In genomic region chr11:102632725-102633124, GRCm38 (mm10) we compare ENCODE assay signal across 11 mouse cellular contexts. TPM values are rescaled to one million over a fixed set of nuclear protein-coding genes. Genes with fewer than 3 reads are reported as not detected.
DNase-seq lines count a peak whose midpoint lies in the region; ATAC-seq lines count a peak whose summit lies in the region.
"Had no signal": no experiment of that assay in that cellular context is flagged by ENCODE, and none has a peak within 500 bp of the region (broad histone marks: within the 10 kb centered on the region; RNA-seq: fewer than 3 reads in every experiment).

No protein-coding gene starts in this region.

- no peak for ATAC-seq in neural tube, embryonic 11.5 days (ENCODE audit: insufficient read depth, low FRiP score, low TSS enrichment)
- no peak for ATAC-seq in hindbrain, embryonic 11.5 days (ENCODE audit: low FRiP score)
- no peak for ATAC-seq in liver, embryonic 16.5 days (ENCODE audit: low read depth)

- no peaks in the 10 kb centered on the region for H3K36me3 ChIP-seq in neural tube, embryonic 11.5 days (ENCODE audit: control insufficient read depth, insufficient read depth, low read length)
- H3K36me3 ChIP-seq in hindbrain, embryonic 11.5 days (ENCODE audit: control insufficient read depth, insufficient read depth, low read length) = no peaks in the 10 kb centered on the region
- no peaks in the 10 kb centered on the region for H3K36me3 ChIP-seq in liver, embryonic 16.5 days (ENCODE audit: control insufficient read depth, insufficient read depth)

- no peak overlapping the region; the same call in 1 of the 2 replicates for H3K4me2 ChIP-seq in neural tube, embryonic 11.5 days (ENCODE audit: low read depth)
- peak overlapping the region; percentile 0; the same call in 1 of the 2 replicates for H3K4me2 ChIP-seq in hindbrain, embryonic 11.5 days (replicated peaks; ENCODE audit: low read depth, low read length)
- H3K4me2 ChIP-seq in liver, embryonic 16.5 days (ENCODE audit: low read depth, low read length) = peak overlapping the region; percentile 27; the same call in 1 of the 2 replicates

- H3K27me3 ChIP-seq in neural tube, embryonic 11.5 days (ENCODE audit: control insufficient read depth, insufficient read depth, low read length) = no peaks in the 10 kb centered on the region
- no peaks in the 10 kb centered on the region for H3K27me3 ChIP-seq in hindbrain, embryonic 11.5 days (ENCODE audit: control insufficient read depth, insufficient read depth, low read length)
- H3K27me3 ChIP-seq in liver, embryonic 16.5 days (ENCODE audit: control insufficient read depth, insufficient read depth, low read depth, low read length) = peaks cover 5% of the 10 kb centered on the region

- H3K4me3 ChIP-seq in neural tube, embryonic 11.5 days (ENCODE audit: low read depth, low read length) = no peak overlapping the region
- no peak overlapping the region for H3K4me3 ChIP-seq in hindbrain, embryonic 11.5 days (ENCODE audit: low read depth, low read length)
- H3K4me3 ChIP-seq in liver, embryonic 16.5 days (ENCODE audit: low read depth, low read length) = no peak overlapping the region

- 13% methylated on average over 9 of the region's 13 CpGs for WGBS in neural tube, embryonic 11.5 days
- 9% methylated on average over 8 of the region's 13 CpGs for WGBS in hindbrain, embryonic 11.5 days
- 14% methylated on average over 10 of the region's 13 CpGs for WGBS in liver, embryonic 16.5 days (ENCODE audit: insufficient replicate concordance)

- peaks cover 17% of the 10 kb centered on the region for H3K4me1 ChIP-seq in neural tube, embryonic 11.5 days (ENCODE audit: control insufficient read depth, insufficient read depth, low read length)
- peaks cover 9% of the 10 kb centered on the region for H3K4me1 ChIP-seq in hindbrain, embryonic 11.5 days (replicated peaks; ENCODE audit: control insufficient read depth, insufficient read depth, low read length)
- H3K4me1 ChIP-seq in liver, embryonic 16.5 days (ENCODE audit: control insufficient read depth, low read depth, low read length) = no peaks in the 10 kb centered on the region

- 0 out of 2 replicates have a peak overlapping the region, but pooled peaks have one; percentile 27 for H3K27ac ChIP-seq in neural tube, embryonic 11.5 days (ENCODE audit: low read depth, low read length)
- H3K27ac ChIP-seq in hindbrain, embryonic 11.5 days (ENCODE audit: low read depth, low read length) = no peak overlapping the region
- H3K27ac ChIP-seq in liver, embryonic 16.5 days (ENCODE audit: low read length) = no peak overlapping the region

- H3K9me3 ChIP-seq in neural tube, embryonic 11.5 days (ENCODE audit: control insufficient read depth, low read length) = no peaks in the 10 kb centered on the region
- H3K9me3 ChIP-seq in hindbrain, embryonic 11.5 days (ENCODE audit: control insufficient read depth, low read length) = no peaks in the 10 kb centered on the region
- H3K9me3 ChIP-seq in liver, embryonic 16.5 days (replicated peaks; ENCODE audit: control insufficient read depth, low read length) = no peaks in the 10 kb centered on the region

- no peak for DNase-seq in neural tube, embryonic 11.5 days (ENCODE audit: low spot score)
- DNase-seq in neural tube, embryonic 10.5 days (ENCODE audit: extremely low spot score, low spot score) = no peak
- DNase-seq in hindbrain, embryonic 11.5 days (ENCODE audit: low spot score) = peak; percentile 32
- no peak for DNase-seq in spleen, postnatal 4 days (ENCODE audit: low spot score in 2 of 2)
- no peak for DNase-seq in adrenal gland, adult 8-10 months
- no peak for DNase-seq in gastrocnemius, postnatal 4 days (ENCODE audit: low spot score in 2 of 2)
- DNase-seq: cerebellum, adult 8-10 months; layer of hippocampus, adult 9-11 months had no signal

- H3K9ac ChIP-seq in neural tube, embryonic 11.5 days (ENCODE audit: low read length) = no peak overlapping the region
- no peak overlapping the region for H3K9ac ChIP-seq in hindbrain, embryonic 11.5 days (ENCODE audit: low read depth, low read length)
- no peak overlapping the region for H3K9ac ChIP-seq in liver, embryonic 16.5 days (ENCODE audit: low read depth, low read length)

RNA-seq across cellular contexts. Expression of gene Fzd2, which starts 28.5 kb away (rescaled TPM):
- 37.3 and 40.4 TPM in 2 replicates for polyA plus RNA-seq in neural tube, embryonic 11.5 days (2014; fragmentation: Nextera tagmentation; extraction: Ambion mirVana)
- polyA plus RNA-seq in hindbrain, embryonic 11.5 days (2014; fragmentation: Nextera tagmentation; extraction: Ambion mirVana) = 29.5 and 31.7 TPM in 2 replicates
- polyA plus RNA-seq in liver, embryonic 16.5 days (2015; fragmentation: Nextera tagmentation; extraction: Ambion mirVana) = 0.29 and 0.54 TPM in 2 replicates
- 1 to 10 TPM; 4.8 to 6.9 (median 5.7) TPM for total RNA-seq in adrenal gland, adult 8-10 months (2022)
- total RNA-seq in gastrocnemius, postnatal 4 days (2021) = 10 to 100 TPM; 23.0 to 24.4 TPM

RNA-seq across cellular contexts. Expression of gene Meioc, which starts 30.8 kb away (rescaled TPM):
- 0.84 and 0.89 TPM in 2 replicates for polyA plus RNA-seq in neural tube, embryonic 11.5 days (2014; fragmentation: Nextera tagmentation; extraction: Ambion mirVana)
- polyA plus RNA-seq in hindbrain, embryonic 11.5 days (2014; fragmentation: Nextera tagmentation; extraction: Ambion mirVana) = 0.88 and 0.91 TPM in 2 replicates
- polyA plus RNA-seq in liver, embryonic 16.5 days (2015; fragmentation: Nextera tagmentation; extraction: Ambion mirVana) = 0.05 TPM in 1 of 2 replicates, not detected in the other
- total RNA-seq in adrenal gland, adult 8-10 months (2022) = not detected
- under 1 TPM; 0.10 to 0.18 TPM for total RNA-seq in gastrocnemius, postnatal 4 days (2021)
- total RNA-seq: gastrocnemius, adult 8-10 months; neutrophil, adult 5-6 weeks had no signal

RNA-seq across cellular contexts. Expression of gene Gm11627, which starts 53.5 kb away (rescaled TPM):
- 7.1 and 9.9 TPM in 2 replicates for polyA plus RNA-seq in neural tube, embryonic 11.5 days (2014; fragmentation: Nextera tagmentation; extraction: Ambion mirVana)
- polyA plus RNA-seq in hindbrain, embryonic 11.5 days (2014; fragmentation: Nextera tagmentation; extraction: Ambion mirVana) = 5.6 and 7.3 TPM in 2 replicates
- polyA plus RNA-seq in liver, embryonic 16.5 days (2015; fragmentation: Nextera tagmentation; extraction: Ambion mirVana) = 0.26 and 0.35 TPM in 2 replicates
- under 1 TPM in 1 of 4 experiments, not detected in 3; 0.75 TPM for total RNA-seq in adrenal gland, adult 8-10 months (2022)
- 1 to 10 TPM; 2.1 to 2.8 TPM for total RNA-seq in gastrocnemius, postnatal 4 days (2021)
- total RNA-seq: neutrophil, adult 5-6 weeks had no signal

Comparison
In these comparisons a context has a peak if more than half of its experiments do, and no peak if none do; other contexts are left out.
1. RNA of gene Fzd2, which starts 28.5 kb away (polyA plus RNA-seq): 37.3 to 40.4 TPM in neural tube, embryonic 11.5 days and 29.5 to 31.7 TPM in hindbrain, embryonic 11.5 days; 0.29 to 0.54 TPM in liver, embryonic 16.5 days; every median in the first group is over 10 times any median in the second.